Mouse (Mus musculus): Measurements from ENCODE around the gene Ambra1. TPM values are rescaled to one million over a fixed set of nuclear protein-coding genes. Genes with fewer than 3 reads are reported as not detected.

Gene Ambra1
- polyA plus RNA-seq, 1 experiment from 2014 or later, result 22.1 TPM

GRCm38 (mm10) chr2:91835031-91835430 lies 105.1 kb downstream of the Ambra1 start:
- H3K27ac ChIP-seq, result no peak overlapping the region
- H3K4me1 ChIP-seq, result 0 out of 2 replicates have a peak, but pooled peaks cover 2% of the 10 kb centered on the region
- 90% methylated on average over 1 of the region's 1 CpGs for WGBS
- no peaks in the 10 kb centered on the region for H3K36me3 ChIP-seq (replicated peaks)
- no peak overlapping the region for H3K4me2 ChIP-seq
- H3K9ac ChIP-seq, result no peak overlapping the region
- no peak for ATAC-seq (ENCODE audit: low FRiP score)
- no peak overlapping the region for H3K4me3 ChIP-seq (replicated peaks)
- H3K27me3 ChIP-seq, result no peaks in the 10 kb centered on the region
- H3K9me3 ChIP-seq, result no peaks in the 10 kb centered on the region

GRCm38 (mm10) chr2:91835631-91836030 lies 105.7 kb downstream of the Ambra1 start:
- Histone ChIP-seq H3K36me3 (replicated peaks) (no peaks in the 10 kb centered on the region), H3K4me2 (no peak overlapping the region), H3K27ac (no peak overlapping the region), H3K9me3 (no peaks in the 10 kb centered on the region), H3K27me3 (no peaks in the 10 kb centered on the region), H3K4me1 (0 out of 2 replicates have a peak, but pooled peaks cover 2% of the 10 kb centered on the region), H3K4me3 (replicated peaks) (no peak overlapping the region), H3K9ac (no peak overlapping the region)
- 84% methylated on average over 3 of the region's 3 CpGs for WGBS
- no peak for ATAC-seq (ENCODE audit: low FRiP score)

- H3K27ac ChIP-seq, result no peak overlapping the region
- 59% methylated on average over 1 of the region's 1 CpGs for WGBS
- no peaks in the 10 kb centered on the region for H3K9me3 ChIP-seq
- no peak overlapping the region for H3K4me2 ChIP-seq
- no peaks in the 10 kb centered on the region for H3K4me1 ChIP-seq
- H3K9ac ChIP-seq, result no peak overlapping the region
- no peak for ATAC-seq (ENCODE audit: low FRiP score)
- H3K27me3 ChIP-seq, result no peaks in the 10 kb centered on the region
- no peak overlapping the region for H3K4me3 ChIP-seq (replicated peaks)
- no peaks in the 10 kb centered on the region for H3K36me3 ChIP-seq (replicated peaks)
These were observed 114.2 kb downstream of the Ambra1 start for GRCm38 (mm10) chr2:91844085-91844484.

- no peak overlapping the region for H3K4me3 ChIP-seq (replicated peaks)
- no peak overlapping the region for H3K9ac ChIP-seq
- peaks cover 7% of the 10 kb centered on the region; the same call in 1 of the 2 replicates for H3K4me1 ChIP-seq
- H3K27ac ChIP-seq, result no peak overlapping the region
- no peaks in the 10 kb centered on the region for H3K9me3 ChIP-seq
- H3K4me2 ChIP-seq, result no peak overlapping the region
- H3K36me3 ChIP-seq (replicated peaks), result no peaks in the 10 kb centered on the region
- no peaks in the 10 kb centered on the region for H3K27me3 ChIP-seq
- ATAC-seq (ENCODE audit: low FRiP score), result no peak
- 14% methylated on average over 2 of the region's 2 CpGs for WGBS
These were observed 122.7 kb downstream of the Ambra1 start for GRCm38 (mm10) chr2:91852446-91853191.

GRCm38 (mm10) chr2:91854575-91854974 lies 124.6 kb downstream of the Ambra1 start:
- ATAC-seq (ENCODE audit: low FRiP score), result no peak
- WGBS, result 75% methylated on average over 6 of the region's 6 CpGs
- Histone ChIP-seq H3K9ac (no peak overlapping the region), H3K4me3 (replicated peaks) (no peak overlapping the region), H3K9me3 (no peaks in the 10 kb centered on the region), H3K4me1 (peaks cover 7% of the 10 kb centered on the region; the same call in 1 of the 2 replicates), H3K4me2 (no peak overlapping the region), H3K27ac (no peak overlapping the region), H3K27me3 (no peaks in the 10 kb centered on the region), H3K36me3 (replicated peaks) (no peaks in the 10 kb centered on the region)

- H3K9ac ChIP-seq, result no peak overlapping the region
- H3K4me1 ChIP-seq, result peaks cover 7% of the 10 kb centered on the region; the same call in 1 of the 2 replicates
- no peak overlapping the region for H3K4me3 ChIP-seq (replicated peaks)
- no peak for ATAC-seq (ENCODE audit: low FRiP score)
- no peaks in the 10 kb centered on the region for H3K36me3 ChIP-seq (replicated peaks)
- no peak overlapping the region for H3K4me2 ChIP-seq
- WGBS, result 78% methylated on average over 3 of the region's 3 CpGs
- no peak overlapping the region for H3K27ac ChIP-seq
- H3K9me3 ChIP-seq, result no peaks in the 10 kb centered on the region
- H3K27me3 ChIP-seq, result no peaks in the 10 kb centered on the region
These were observed 127.0 kb downstream of the Ambra1 start for GRCm38 (mm10) chr2:91856958-91857357.

- ATAC-seq (ENCODE audit: low FRiP score), result no peak
- WGBS, result 57% methylated on average over 4 of the region's 4 CpGs
These were observed 129.5 kb downstream of the Ambra1 start for GRCm38 (mm10) chr2:91859423-91859822.

GRCm38 (mm10) chr2:91870754-91871153 lies 140.8 kb downstream of the Ambra1 start:
- no peaks in the 10 kb centered on the region for H3K27me3 ChIP-seq
- no peak for ATAC-seq (ENCODE audit: low FRiP score)
- no peaks in the 10 kb centered on the region for H3K9me3 ChIP-seq
- H3K4me2 ChIP-seq, result no peak overlapping the region
- no peak overlapping the region for H3K4me3 ChIP-seq (replicated peaks)
- no peaks in the 10 kb centered on the region; the same call in 1 of the 2 replicates for H3K36me3 ChIP-seq (replicated peaks)
- no peak overlapping the region for H3K9ac ChIP-seq
- WGBS, result 75% methylated on average over 8 of the region's 8 CpGs
- no peaks in the 10 kb centered on the region for H3K4me1 ChIP-seq
- H3K27ac ChIP-seq, result no peak overlapping the region

More at GRCm38 (mm10) chr2:91859423-91859822, 129.5 kb downstream of the Ambra1 start:
- no peaks in the 10 kb centered on the region for H3K27me3 ChIP-seq
- no peaks in the 10 kb centered on the region for H3K36me3 ChIP-seq (replicated peaks)
- no peaks in the 10 kb centered on the region for H3K9me3 ChIP-seq
- H3K4me1 ChIP-seq, result no peaks in the 10 kb centered on the region
- no peak overlapping the region for H3K4me2 ChIP-seq
- H3K9ac ChIP-seq, result no peak overlapping the region
- H3K27ac ChIP-seq, result no peak overlapping the region
- H3K4me3 ChIP-seq (replicated peaks), result no peak overlapping the region

GRCm38 (mm10) chr2:91871225-91871624 lies 141.3 kb downstream of the Ambra1 start:
- ATAC-seq (ENCODE audit: low FRiP score), result no peak
- 80% methylated on average over 1 of the region's 1 CpGs for WGBS
- Histone ChIP-seq H3K4me3 (replicated peaks) (no peak overlapping the region), H3K4me1 (no peaks in the 10 kb centered on the region), H3K36me3 (replicated peaks) (peaks cover 4% of the 10 kb centered on the region), H3K9ac (no peak overlapping the region), H3K27ac (no peak overlapping the region), H3K27me3 (no peaks in the 10 kb centered on the region), H3K4me2 (no peak overlapping the region), H3K9me3 (no peaks in the 10 kb centered on the region)

- Histone ChIP-seq H3K9me3 (no peaks in the 10 kb centered on the region), H3K9ac (no peak overlapping the region), H3K27ac (no peak overlapping the region), H3K4me2 (no peak overlapping the region), H3K4me3 (replicated peaks) (no peak overlapping the region), H3K27me3 (no peaks in the 10 kb centered on the region), H3K36me3 (replicated peaks) (peaks cover 11% of the 10 kb centered on the region), H3K4me1 (no peaks in the 10 kb centered on the region)
- no peak for ATAC-seq (ENCODE audit: low FRiP score)
- 97% methylated on average over 3 of the region's 3 CpGs for WGBS
These were observed 142.7 kb downstream of the Ambra1 start for GRCm38 (mm10) chr2:91872658-91873057.

GRCm38 (mm10) chr2:91876000-91876805 lies 146.3 kb downstream of the Ambra1 start:
- H3K9ac ChIP-seq, result no peak overlapping the region
- H3K27me3 ChIP-seq, result no peaks in the 10 kb centered on the region
- H3K4me3 ChIP-seq (replicated peaks), result no peak overlapping the region
- H3K36me3 ChIP-seq (replicated peaks), result peaks cover 11% of the 10 kb centered on the region
- H3K9me3 ChIP-seq, result no peaks in the 10 kb centered on the region
- H3K27ac ChIP-seq, result no peak overlapping the region
- no peak for ATAC-seq (ENCODE audit: low FRiP score)
- WGBS, result 93% methylated on average over 9 of the region's 9 CpGs
- no peak overlapping the region for H3K4me2 ChIP-seq
- peaks cover 9% of the 10 kb centered on the region; the same call in 1 of the 2 replicates for H3K4me1 ChIP-seq

- no peak for ATAC-seq (ENCODE audit: low FRiP score)
- WGBS, result 90% methylated on average over 2 of the region's 2 CpGs
- Histone ChIP-seq H3K9ac (no peak overlapping the region), H3K27me3 (no peaks in the 10 kb centered on the region), H3K27ac (no peak overlapping the region), H3K4me2 (no peak overlapping the region), H3K4me1 (peaks cover 9% of the 10 kb centered on the region; the same call in 1 of the 2 replicates), H3K9me3 (no peaks in the 10 kb centered on the region), H3K36me3 (replicated peaks) (peaks cover 11% of the 10 kb centered on the region), H3K4me3 (replicated peaks) (no peak overlapping the region)
These were observed 146.8 kb downstream of the Ambra1 start for GRCm38 (mm10) chr2:91876806-91877140.

All from forebrain, embryonic 12.5 days (tissue).